Comparison of ENCODE assay signal across 9 mouse cellular contexts in genomic region chr1:128622867-128623593, GRCm38 (mm10). TPM values are rescaled to one million over a fixed set of nuclear protein-coding genes. Genes with fewer than 3 reads are reported as not detected.
DNase-seq lines count a peak whose midpoint lies in the region; ATAC-seq and TF ChIP-seq lines count a peak whose summit lies in the region.
"Had no signal": no experiment of that assay in that cellular context is flagged by ENCODE, and none has a peak within 500 bp of the region (broad histone marks: within the 10 kb centered on the region; RNA-seq: fewer than 3 reads in every experiment).

No protein-coding gene starts in this region.

- H3K4me2 ChIP-seq in forebrain, postnatal 0 days (ENCODE audit: low read depth): no peak overlapping the region
- H3K4me2 ChIP-seq in forebrain, embryonic 14.5 days (ENCODE audit: low read length): peak overlapping the region; percentile 6; the same call in 1 of the 2 replicates
- H3K4me2 ChIP-seq: heart, embryonic 11.5 days had no signal

- H3K36me3 ChIP-seq in forebrain, embryonic 10.5 days (replicated peaks): no peaks in the 10 kb centered on the region
- H3K36me3 ChIP-seq in forebrain, postnatal 0 days (ENCODE audit: insufficient read depth): no peaks in the 10 kb centered on the region
- H3K36me3 ChIP-seq in forebrain, embryonic 14.5 days (ENCODE audit: control insufficient read depth, insufficient read depth, low read length): no peaks in the 10 kb centered on the region

- no peak for TF ChIP-seq CTCF in forebrain, postnatal 0 days (IDR thresholded peaks at IDR 0.05; ENCODE audit: low read depth)
- no peak for TF ChIP-seq CTCF in left cerebral cortex, adult 2 months (IDR thresholded peaks at IDR 0.05)

- no peak for ATAC-seq in forebrain, postnatal 0 days
- ATAC-seq in forebrain, embryonic 14.5 days: peak; percentile 79
- peak; percentile 37; the same call in 1 of the 2 replicates for ATAC-seq in megakaryocyte-erythroid progenitor cell, adult 5-6 weeks (replicated peaks; ENCODE audit: low FRiP score, low TSS enrichment, poor library complexity, severe bottlenecking)

- no peak for DNase-seq in forebrain, embryonic 10.5 days (ENCODE audit: extremely low spot score, low spot score)
- no peak for DNase-seq in forebrain, postnatal 0 days
- DNase-seq in A20 (ENCODE audit: low read depth, low spot score): peak; percentile 72
- peak; percentile 64 for DNase-seq in forebrain, embryonic 14.5 days (ENCODE audit: low spot score)
- no peak for DNase-seq in adrenal gland, adult 8-10 months
- DNase-seq in left cerebral cortex, adult 2 months (ENCODE audit: extremely low spot score in 1 of 2, low spot score in 2 of 2): no peak
- no peak for DNase-seq in cerebellum, postnatal 36 days

- peaks cover 33% of the 10 kb centered on the region for H3K4me1 ChIP-seq in forebrain, embryonic 10.5 days
- H3K4me1 ChIP-seq in forebrain, postnatal 0 days (ENCODE audit: insufficient read depth): no peaks in the 10 kb centered on the region
- H3K4me1 ChIP-seq in forebrain, embryonic 14.5 days (ENCODE audit: control insufficient read depth, insufficient read depth, low read length): peaks cover 15% of the 10 kb centered on the region

- intact Hi-C loops in left cerebral cortex, adult 2 months (cut with DNase I): no loop called here

- H3K4me3 ChIP-seq in forebrain, embryonic 10.5 days: no peak overlapping the region
- H3K4me3 ChIP-seq in forebrain, postnatal 0 days (ENCODE audit: low read depth, low read length): no peak overlapping the region
- H3K4me3 ChIP-seq in forebrain, embryonic 14.5 days (ENCODE audit: low read depth, low read length): no peak overlapping the region
- no peak overlapping the region for H3K4me3 ChIP-seq in left cerebral cortex, adult 2 months

- no peaks in the 10 kb centered on the region for H3K9me3 ChIP-seq in forebrain, embryonic 10.5 days
- H3K9me3 ChIP-seq in forebrain, postnatal 0 days (ENCODE audit: low read length): no peaks in the 10 kb centered on the region
- no peaks in the 10 kb centered on the region for H3K9me3 ChIP-seq in forebrain, embryonic 14.5 days (replicated peaks; ENCODE audit: control insufficient read depth, low read length)

- WGBS in forebrain, embryonic 10.5 days: 67% methylated on average over 9 of the region's 9 CpGs
- WGBS in forebrain, postnatal 0 days: 23% methylated on average over 9 of the region's 9 CpGs
- WGBS in forebrain, embryonic 14.5 days: 24% methylated on average over 9 of the region's 9 CpGs

- H3K27ac ChIP-seq in forebrain, embryonic 10.5 days: peak overlapping the region; percentile 1; the same call in 1 of the 2 replicates
- H3K27ac ChIP-seq in forebrain, postnatal 0 days (ENCODE audit: low read depth, low read length): no peak overlapping the region
- no peak overlapping the region for H3K27ac ChIP-seq in forebrain, embryonic 14.5 days (ENCODE audit: low read depth, low read length)
- no peak overlapping the region for H3K27ac ChIP-seq in left cerebral cortex, adult 2 months

- no peak overlapping the region for H3K9ac ChIP-seq in forebrain, postnatal 0 days
- H3K9ac ChIP-seq in forebrain, embryonic 14.5 days (ENCODE audit: low read length): no peak overlapping the region

- H3K27me3 ChIP-seq in forebrain, embryonic 10.5 days (ENCODE audit: poor library complexity, severe bottlenecking): no peaks in the 10 kb centered on the region
- H3K27me3 ChIP-seq in forebrain, postnatal 0 days (ENCODE audit: insufficient read depth, low read length): no peaks in the 10 kb centered on the region
- H3K27me3 ChIP-seq in forebrain, embryonic 14.5 days (replicated peaks; ENCODE audit: control insufficient read depth, insufficient read depth, low read length): no peaks in the 10 kb centered on the region

RNA-seq across cellular contexts. Expression of gene Cxcr4, which starts 30.9 kb away (rescaled TPM):
- 6.6 and 7.9 TPM in 2 replicates for polyA plus RNA-seq in forebrain, embryonic 10.5 days (2016; fragmentation: Nextera tagmentation; extraction: Ambion mirVana)
- 41.3 and 44.9 TPM in 2 replicates for total RNA-seq in forebrain, postnatal 0 days (2014; rRNA removed)
- polyA plus RNA-seq in forebrain, postnatal 0 days (2015; fragmentation: Nextera tagmentation; extraction: Ambion mirVana): 4.9 and 5.8 TPM in 2 replicates
- 13.5 and 13.8 TPM in 2 replicates for polyA plus RNA-seq in forebrain, embryonic 14.5 days (2014; fragmentation: Nextera tagmentation; extraction: Ambion mirVana)
- 29.9 and 35.0 TPM in 2 replicates for total RNA-seq in megakaryocyte-erythroid progenitor cell, adult 5-6 weeks (2014; fragmentation: Nextera tagmentation)
- total RNA-seq in megakaryocyte-erythroid progenitor cell, adult 5-6 weeks (2017): 22.7 and 29.0 TPM in 2 replicates
- 10 to 100 TPM; 14.8 to 66.9 (median 40.0) TPM for total RNA-seq in adrenal gland, adult 8-10 months (2022)
- total RNA-seq in left cerebral cortex, adult 2 months (2021): 1 to 10 TPM; 1.2 to 2.4 TPM

Comparison
In these comparisons a context has a peak if more than half of its experiments do, and no peak if none do; other contexts are left out.
1. DNase-seq: peak in A20 (single experiment) and forebrain, embryonic 14.5 days (single experiment); none in forebrain, embryonic 10.5 days (single experiment), forebrain, postnatal 0 days (single experiment), adrenal gland, adult 8-10 months (single experiment), left cerebral cortex, adult 2 months (0 of 2) and cerebellum, postnatal 36 days (0 of 2).
2. RNA of gene Cxcr4, which starts 30.9 kb away (total RNA-seq): 14.8 to 66.9 TPM in adrenal gland, adult 8-10 months, 41.3 to 44.9 TPM in forebrain, postnatal 0 days and 22.7 to 35.0 TPM in megakaryocyte-erythroid progenitor cell, adult 5-6 weeks; 1.2 to 2.4 TPM in left cerebral cortex, adult 2 months; every median in the first group is over 4 times any median in the second.